Mouse (Mus musculus): ENCODE measurements around the gene Tubb5. TPM values are rescaled to one million over a fixed set of nuclear protein-coding genes. Genes with fewer than 3 reads are reported as not detected.

Tubb5 gene
- polyA plus RNA-seq, 1 experiment, result 447 TPM

- TF ChIP-seq POLR2A (IDR thresholded peaks at IDR 0.05; ENCODE audit: borderline replicate concordance, control insufficient read depth, low read depth, low read length) (no peak), CTCF (IDR thresholded peaks at IDR 0.05; ENCODE audit: control insufficient read depth, insufficient read depth, low read length) (no peak)
- Histone ChIP-seq H3K4me1 (ENCODE audit: control insufficient read depth, insufficient read depth, low read length) (peaks cover 6% of the 10 kb centered on the region; the same call in 1 of the 2 replicates), H3K27ac (ENCODE audit: control insufficient read depth, insufficient read depth, low read depth, low read length, poor library complexity) (no peak overlapping the region), H3K4me3 (replicated peaks; ENCODE audit: control insufficient read depth, low read depth, low read length) (no peak overlapping the region)
- WGBS, result 79% methylated on average over 8 of the region's 8 CpGs
These were observed 5.5 kb downstream of the Tubb5 start for GRCm38 (mm10) chr17:35832400-35833238.

- peak overlapping the region; percentile 40 for H3K27ac ChIP-seq (ENCODE audit: control insufficient read depth, insufficient read depth, low read depth, low read length, poor library complexity)
- peak; percentile 98 for TF ChIP-seq CTCF (IDR thresholded peaks at IDR 0.05; ENCODE audit: control insufficient read depth, insufficient read depth, low read length)
- no peak for TF ChIP-seq POLR2A (IDR thresholded peaks at IDR 0.05; ENCODE audit: borderline replicate concordance, control insufficient read depth, low read depth, low read length)
- WGBS, result 2% methylated on average over 21 of the region's 21 CpGs
- no peak overlapping the region for H3K4me3 ChIP-seq (replicated peaks; ENCODE audit: control insufficient read depth, low read depth, low read length)
- peaks cover 2% of the 10 kb centered on the region; the same call in 1 of the 2 replicates for H3K4me1 ChIP-seq (ENCODE audit: control insufficient read depth, insufficient read depth, low read length)
These were observed 8.4 kb downstream of the Tubb5 start for GRCm38 (mm10) chr17:35829737-35830136.

GRCm38 (mm10) chr17:35825109-35825850 lies 12.8 kb downstream of the Tubb5 start:
- 88% methylated on average over 13 of the region's 13 CpGs for WGBS
- H3K4me3 ChIP-seq (replicated peaks; ENCODE audit: control insufficient read depth, low read depth, low read length), result no peak overlapping the region
- peaks cover 4% of the 10 kb centered on the region for H3K4me1 ChIP-seq (ENCODE audit: control insufficient read depth, insufficient read depth, low read length)
- TF ChIP-seq CTCF (IDR thresholded peaks at IDR 0.05; ENCODE audit: control insufficient read depth, insufficient read depth, low read length) (no peak), POLR2A (IDR thresholded peaks at IDR 0.05; ENCODE audit: borderline replicate concordance, control insufficient read depth, low read depth, low read length) (no peak)
- no peak overlapping the region for H3K27ac ChIP-seq (ENCODE audit: control insufficient read depth, insufficient read depth, low read depth, low read length, poor library complexity)

GRCm38 (mm10) chr17:35824402-35824801 lies 13.7 kb downstream of the Tubb5 start:
- H3K4me1 ChIP-seq (ENCODE audit: control insufficient read depth, insufficient read depth, low read length), result peaks cover 3% of the 10 kb centered on the region
- TF ChIP-seq POLR2A (IDR thresholded peaks at IDR 0.05; ENCODE audit: borderline replicate concordance, control insufficient read depth, low read depth, low read length), result no peak
- peak; percentile 66 for TF ChIP-seq CTCF (IDR thresholded peaks at IDR 0.05; ENCODE audit: control insufficient read depth, insufficient read depth, low read length)

GRCm38 (mm10) chr17:35822964-35823937 lies 14.9 kb downstream of the Tubb5 start, which contains the start of gene Flot1:
TSS of gene Flot1 (plus strand) at chr17:35823230.
- Histone ChIP-seq H3K27ac (ENCODE audit: control insufficient read depth, insufficient read depth, low read depth, low read length, poor library complexity) (peak within 1 kb of the TSS; percentile 92), H3K4me3 (replicated peaks; ENCODE audit: control insufficient read depth, low read depth, low read length) (peak within 1 kb of the TSS; percentile 74), H3K4me1 (ENCODE audit: control insufficient read depth, insufficient read depth, low read length) (peaks cover 2% of the 10 kb centered on the region)
- TF ChIP-seq CTCF (IDR thresholded peaks at IDR 0.05; ENCODE audit: control insufficient read depth, insufficient read depth, low read length) (no peak), POLR2A (IDR thresholded peaks at IDR 0.05; ENCODE audit: borderline replicate concordance, control insufficient read depth, low read depth, low read length) (peak; percentile 33; the same call in 1 of the 2 replicates)
- WGBS, result 1% methylated on average over 47 of the region's 47 CpGs

More at GRCm38 (mm10) chr17:35824402-35824801, 13.7 kb downstream of the Tubb5 start:
- WGBS, result 59% methylated on average over 7 of the region's 7 CpGs
- peak overlapping the region; percentile 29 for H3K4me3 ChIP-seq (replicated peaks; ENCODE audit: control insufficient read depth, low read depth, low read length)
- H3K27ac ChIP-seq (ENCODE audit: control insufficient read depth, insufficient read depth, low read depth, low read length, poor library complexity), result peak overlapping the region; percentile 34

- 0% methylated on average over 11 of the region's 11 CpGs for WGBS
- peaks cover 2% of the 10 kb centered on the region for H3K4me1 ChIP-seq (ENCODE audit: control insufficient read depth, insufficient read depth, low read length)
- TF ChIP-seq CTCF (IDR thresholded peaks at IDR 0.05; ENCODE audit: control insufficient read depth, insufficient read depth, low read length), result no peak
- no peak for TF ChIP-seq POLR2A (IDR thresholded peaks at IDR 0.05; ENCODE audit: borderline replicate concordance, control insufficient read depth, low read depth, low read length)
These were observed 15.5 kb downstream of the Tubb5 start for GRCm38 (mm10) chr17:35822564-35822963.

More at GRCm38 (mm10) chr17:35822564-35822963, 15.5 kb downstream of the Tubb5 start:
- Histone ChIP-seq H3K27ac (ENCODE audit: control insufficient read depth, insufficient read depth, low read depth, low read length, poor library complexity) (peak overlapping the region; percentile 58; the same call in 1 of the 2 replicates), H3K4me3 (replicated peaks; ENCODE audit: control insufficient read depth, low read depth, low read length) (peak overlapping the region; percentile 53)
